Mouse (Mus musculus) heart, postnatal 14 days (tissue): ENCODE measurements around the gene Mrps23. TPM values are rescaled to one million over a fixed set of nuclear protein-coding genes. Genes with fewer than 3 reads are reported as not detected.

ENCODE experiments used
- total RNA-seq, 2 experiments: library from RNA; stranded (reverse); gene quantifications; 2 replicates each; pipeline ENCODE4 v1.2.3; 2021

Gene Mrps23
- total RNA-seq, 2 experiments from 2014 or later, result 226 to 277 TPM

Other genes with a start within 250 kb of the Mrps23 start
- 100 to 1,000 TPM; 301 to 315 TPM for gene Dynll2, start 216.9 kb upstream of the Mrps23 start, total RNA-seq
- gene Srsf1, start 157.0 kb upstream of the Mrps23 start, total RNA-seq, result 100 to 1,000 TPM; 118 to 131 TPM
- 10 to 100 TPM; 41.5 to 41.9 TPM for gene Vezf1, start 136.1 kb upstream of the Mrps23 start, total RNA-seq
- gene Cuedc1, start 106.3 kb upstream of the Mrps23 start, total RNA-seq, result 10 to 100 TPM; 47.9 to 55.6 TPM
- gene Ccdc182, start 89.7 kb downstream of the Mrps23 start, total RNA-seq, result not detected